Mouse (Mus musculus): ENCODE results near the gene Hmg20a. TPM values are rescaled to one million over a fixed set of nuclear protein-coding genes. Genes with fewer than 3 reads are reported as not detected.

The Hmg20a gene
- total RNA-seq, 2 experiments from 2014 or later = 15.6 to 18.4 TPM

- no peak for DNase-seq
Measured at GRCm38 (mm10) chr9:56527951-56528350, 109.5 kb downstream of the Hmg20a start.

- no peak for DNase-seq
Measured at GRCm38 (mm10) chr9:56531991-56532390, 113.6 kb downstream of the Hmg20a start.

GRCm38 (mm10) chr9:56533916-56534315 is 115.5 kb downstream of the Hmg20a start:
- DNase-seq = peak in 1 of 2 experiments; percentile 50

GRCm38 (mm10) chr9:56534727-56535126 is 116.3 kb downstream of the Hmg20a start:
- no peak for DNase-seq

- DNase-seq = no peak
Measured at GRCm38 (mm10) chr9:56535361-56535760, 117.0 kb downstream of the Hmg20a start.

GRCm38 (mm10) chr9:56540051-56540450 is 121.6 kb downstream of the Hmg20a start:
- DNase-seq = no peak

GRCm38 (mm10) chr9:56544687-56545475 is 126.5 kb downstream of the Hmg20a start:
- DNase-seq = no peak

Other genes with a start within 250 kb of the Hmg20a start
- gene Peak1, start 542 bp upstream of the Hmg20a start, total RNA-seq (2021) = 10 to 100 TPM; 34.9 to 35.1 TPM